Mouse (Mus musculus) left cerebral cortex, postnatal 36 days (tissue): Measurements from ENCODE around the gene Dcaf6. TPM values are rescaled to one million over a fixed set of nuclear protein-coding genes. Genes with fewer than 3 reads are reported as not detected.
"Not testable (repeated sequence)": the region's sequence is repeated elsewhere in the genome, so short reads cannot be mapped to it uniquely, and the experiment has no call there.

Experiments used
- DNase-seq, 2 experiments: peaks; one replicate each; pipeline ENCODE4 v3.0.0; 2021 to 2022; ENCODE audit warnings: low spot score in 2 of 2, mixed read lengths in 1 of 2
- intact Hi-C: fragments of 180-260 bp; cut with DNase I; formaldehyde crosslinking; loops from one replicate; pipeline ENCODE4 v1.15.1; 2025
- total RNA-seq, 2 experiments: library from RNA; stranded (reverse); gene quantifications; 2 replicates each; pipeline ENCODE4 v1.2.3; 2021

Gene Dcaf6
- total RNA-seq, 2 experiments from 2014 or later, result 86.2 to 90.2 TPM

GRCm38 (mm10) chr1:165328384-165329289, 131.6 kb downstream of the Dcaf6 start:
- DNase-seq, intact Hi-C loops: not testable (repeated sequence)

- intact Hi-C loops, result no loop called here
Measured at GRCm38 (mm10) chr1:165327831-165328230, 132.4 kb downstream of the Dcaf6 start.

DNA sequence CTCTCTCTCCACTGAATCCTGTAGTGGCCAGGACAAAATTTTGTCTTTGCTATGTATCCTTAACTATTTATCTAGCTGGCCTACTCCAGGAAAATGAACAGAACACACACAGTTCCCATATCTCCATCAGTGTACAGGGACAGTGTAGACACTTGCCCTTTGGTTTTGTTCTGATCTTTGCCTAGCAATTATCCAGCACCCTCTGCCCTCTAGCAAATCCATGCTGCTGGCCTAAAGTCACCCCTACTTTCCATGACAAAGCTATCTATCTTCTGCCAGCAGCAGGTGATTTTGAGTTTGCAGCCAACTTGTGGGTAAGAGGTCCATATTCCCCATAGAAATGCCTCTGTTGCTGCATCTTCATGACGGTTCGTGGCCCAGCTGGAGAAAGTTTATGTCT, 132.9 kb downstream of the Dcaf6 start:
- intact Hi-C loops, result no loop called here

More at GRCm38 (mm10) chr1:165327831-165328230, 132.4 kb downstream of the Dcaf6 start:
- DNase-seq, result no peak

DNA sequence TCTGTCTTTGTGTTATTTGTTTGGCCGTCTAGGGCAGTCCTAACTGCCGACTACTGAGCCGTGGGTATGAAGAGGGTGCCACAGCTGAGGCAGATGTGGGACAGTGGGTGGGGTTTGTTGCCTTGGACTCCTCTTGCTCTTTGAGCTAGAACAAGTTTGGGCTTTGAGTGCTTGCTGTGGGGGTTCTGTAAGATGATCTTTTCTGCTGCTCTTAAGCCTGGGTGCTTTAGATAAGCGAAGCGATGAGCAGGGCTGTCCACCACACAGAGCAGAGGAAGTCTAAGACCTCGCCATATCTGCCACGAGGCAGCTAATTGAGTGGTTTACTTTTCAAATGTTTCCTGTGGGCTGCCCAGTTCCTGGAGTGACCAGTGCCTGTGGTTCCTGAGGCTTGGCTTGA, 137.3 kb downstream of the Dcaf6 start:
- intact Hi-C loops, result loop anchor here (5.0 kb wide), 1 partner anchor 86 kb away; the partner anchor contains the start of gene Tiprl

More for the DNA sequence above, 132.9 kb downstream of the Dcaf6 start:
- no peak for DNase-seq

DNA sequence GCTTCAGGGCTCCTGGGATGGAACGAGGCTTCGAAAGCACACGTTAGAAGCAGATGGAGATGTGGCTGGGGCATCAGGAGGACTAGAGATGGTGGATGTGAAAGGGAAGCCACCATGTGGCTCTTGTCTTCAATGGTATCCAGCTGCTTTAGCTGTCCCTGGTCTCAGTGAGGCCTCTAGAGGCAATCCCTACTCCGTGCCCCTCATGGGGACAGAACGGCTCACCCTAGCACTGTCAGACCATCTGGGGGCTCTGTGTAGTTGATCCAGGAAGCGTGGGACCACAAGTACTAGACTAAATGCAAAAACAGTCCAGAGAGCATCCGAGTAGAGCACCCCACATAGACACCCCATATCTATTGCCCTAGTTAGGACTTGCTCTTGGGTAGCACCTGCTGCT, 138.4 kb downstream of the Dcaf6 start:
- intact Hi-C loops, result loop anchor here (5.0 kb wide), 1 partner anchor 85 kb away; the partner anchor contains the start of gene Tiprl
- DNase-seq, result no peak

More for the DNA sequence above, 137.3 kb downstream of the Dcaf6 start:
- DNase-seq, result no peak

GRCm38 (mm10) chr1:165321393-165321861, 138.8 kb downstream of the Dcaf6 start:
- no peak for DNase-seq
- intact Hi-C loops, result loop anchor here (5.0 kb wide), 1 partner anchor 84 kb away; the partner anchor contains the start of gene Tiprl

GRCm38 (mm10) chr1:165320141-165320934, 139.9 kb downstream of the Dcaf6 start:
- intact Hi-C loops, result loop anchor here (5.0 kb wide), 1 partner anchor 83 kb away; the partner anchor contains the start of gene Tiprl
- DNase-seq, result peak; percentile 69

GRCm38 (mm10) chr1:165316361-165316760, 143.9 kb downstream of the Dcaf6 start:
- intact Hi-C loops, result no loop called here

DNA sequence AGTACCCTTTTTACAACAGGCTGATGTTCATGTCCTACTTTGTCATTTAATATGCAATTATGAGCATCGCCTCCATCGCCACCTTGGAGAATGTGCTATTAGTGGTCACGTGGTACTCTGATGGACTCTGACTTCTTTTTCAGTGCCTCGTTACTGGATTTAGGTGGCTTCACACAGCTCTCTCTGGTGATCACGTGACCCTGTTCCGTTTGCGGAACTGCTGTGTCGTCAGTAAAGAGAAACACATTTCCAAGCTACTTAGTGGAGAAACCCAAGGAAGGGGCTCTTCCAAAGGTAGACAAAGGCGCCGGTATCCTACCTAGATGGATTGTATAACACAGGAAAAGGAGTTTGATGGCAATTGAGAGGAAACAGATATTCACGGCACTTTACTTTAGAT, 152.1 kb downstream of the Dcaf6 start:
- DNase-seq, result no peak
- intact Hi-C loops, result no loop called here

More at GRCm38 (mm10) chr1:165316361-165316760, 143.9 kb downstream of the Dcaf6 start:
- DNase-seq, result no peak

- intact Hi-C loops, result no loop called here
- no peak for DNase-seq
Measured at GRCm38 (mm10) chr1:165304341-165304740, 155.9 kb downstream of the Dcaf6 start.

DNA sequence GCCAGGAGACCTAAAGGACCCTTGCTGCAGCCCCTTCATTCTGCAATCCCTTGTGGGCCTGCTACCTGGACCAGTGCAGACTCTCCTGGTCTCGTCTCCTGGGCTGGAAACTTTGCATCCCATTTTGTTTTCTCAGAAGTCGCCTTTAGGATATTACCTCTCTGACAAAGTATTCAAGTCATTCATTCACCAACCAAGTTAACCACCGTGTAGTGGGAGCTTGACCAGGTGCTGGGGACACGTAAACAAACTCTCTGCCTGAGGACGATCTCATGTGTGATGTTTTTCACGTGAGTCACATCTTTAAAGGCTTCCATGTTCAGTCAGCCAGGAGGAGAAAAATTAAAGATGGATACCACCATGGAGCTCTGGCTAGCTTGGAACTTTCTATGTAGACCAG, 157.1 kb downstream of the Dcaf6 start:
- no peak for DNase-seq
- intact Hi-C loops, result no loop called here

DNA sequence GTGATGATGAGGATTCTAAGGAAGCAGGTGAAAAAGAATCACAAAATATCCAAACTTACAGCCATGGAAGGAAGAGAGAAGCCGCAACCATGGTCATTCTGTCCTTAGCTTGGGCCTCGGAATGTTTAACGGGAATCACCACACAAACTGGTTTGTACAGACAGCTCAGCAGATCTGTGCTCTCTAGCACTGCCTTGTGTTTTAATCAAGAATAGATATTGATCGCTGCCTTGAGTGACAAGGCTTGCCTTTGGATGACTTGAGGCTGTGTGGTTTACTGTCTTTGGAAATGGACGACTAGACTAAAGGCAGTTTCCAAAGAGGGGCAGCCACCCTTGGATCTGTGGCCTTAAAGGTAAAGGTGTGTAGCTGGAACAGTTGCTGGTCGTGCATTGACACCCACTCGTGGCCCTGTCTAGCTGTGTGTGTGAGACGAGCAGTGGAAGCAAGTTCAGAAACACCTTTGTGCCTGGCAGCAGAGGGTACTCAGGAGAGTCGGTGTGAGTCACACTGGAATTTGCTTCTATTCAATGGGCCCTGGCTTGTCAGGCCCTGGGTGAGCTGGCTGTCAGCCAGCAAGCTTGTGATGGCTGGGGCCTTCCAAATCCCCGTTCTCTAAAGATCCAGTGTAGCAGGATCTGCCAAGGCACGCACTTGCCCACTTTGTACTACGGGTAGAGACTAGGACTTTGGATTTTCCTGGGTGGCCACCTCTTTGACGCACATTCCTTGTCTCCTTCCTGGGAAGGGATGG, 157.6 kb downstream of the Dcaf6 start:
- DNase-seq, result peak in 1 of 2 experiments; percentile 22
- intact Hi-C loops, result no loop called here

GRCm38 (mm10) chr1:165301567-165301966, 158.7 kb downstream of the Dcaf6 start:
- DNase-seq, result no peak
- intact Hi-C loops, result no loop called here

DNA sequence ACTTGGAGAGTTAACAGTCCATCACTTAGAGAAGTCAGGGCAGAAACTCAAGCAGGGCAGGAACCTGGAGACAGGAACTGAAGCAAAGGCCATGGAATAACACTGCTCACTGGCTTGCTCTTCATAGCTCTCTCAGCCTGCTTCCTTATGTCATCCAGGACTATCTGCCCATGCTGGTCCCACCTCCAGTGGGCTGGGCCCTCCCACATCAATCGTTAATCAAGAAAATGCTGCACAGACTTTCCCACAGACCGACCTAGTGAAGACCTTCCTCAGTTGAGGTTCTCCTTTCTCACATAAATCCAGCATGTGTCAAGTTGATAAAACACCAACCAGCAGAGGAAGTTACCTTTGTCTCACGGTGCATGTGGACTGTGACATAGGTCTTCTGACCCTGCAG, 159.2 kb downstream of the Dcaf6 start:
- DNase-seq, result no peak
- intact Hi-C loops, result no loop called here

GRCm38 (mm10) chr1:165295489-165295888, 164.8 kb downstream of the Dcaf6 start, which contains the start of gene Gpr161:
Gene Gpr161 (plus strand): TSS chr1:165295789.
- DNase-seq, result no peak
- intact Hi-C loops, result no loop called here

DNA sequence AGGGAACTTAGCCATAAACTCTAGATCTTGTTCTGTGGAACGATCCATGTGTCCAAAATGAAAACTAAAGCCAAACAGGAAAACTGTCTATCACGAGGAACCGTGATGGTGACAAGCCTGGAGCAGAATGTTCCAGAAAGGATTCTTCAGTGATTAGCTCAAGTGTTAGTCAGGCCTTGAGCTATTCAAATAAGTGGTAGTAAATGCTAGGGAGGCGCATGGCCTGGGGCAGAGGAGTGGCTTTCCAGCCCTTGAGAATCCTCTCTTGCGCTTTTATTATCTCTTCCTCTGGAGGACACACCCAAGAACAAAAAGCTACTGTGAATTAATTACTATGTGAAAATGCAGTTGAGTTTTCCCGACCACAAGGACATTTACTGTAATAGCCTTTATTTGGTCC, 168.7 kb downstream of the Dcaf6 start:
- no peak for DNase-seq
- intact Hi-C loops, result no loop called here

DNA sequence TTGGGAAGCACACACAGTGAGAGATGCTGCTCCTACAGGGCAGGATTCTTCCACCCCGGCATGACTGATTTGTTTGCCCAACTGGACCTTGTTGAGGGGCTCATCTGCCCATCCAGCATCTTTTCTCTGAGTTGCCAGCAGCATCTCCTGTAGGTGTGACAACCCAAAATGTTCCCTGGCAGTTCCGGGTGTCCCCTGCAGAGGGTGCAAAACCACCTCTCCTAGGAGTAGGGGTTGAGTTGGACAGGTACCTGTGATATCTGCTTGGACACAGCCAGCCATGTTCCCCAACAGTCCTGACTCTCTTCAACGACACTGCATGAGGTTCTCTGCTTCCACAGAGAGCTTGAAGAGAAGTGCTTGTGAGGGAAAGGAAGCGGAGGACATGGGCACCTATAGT, 170.4 kb downstream of the Dcaf6 start:
- DNase-seq, result no peak
- intact Hi-C loops, result no loop called here

- no peak for DNase-seq
- intact Hi-C loops, result no loop called here
Measured at GRCm38 (mm10) chr1:165288165-165288564, 172.1 kb downstream of the Dcaf6 start.

DNA sequence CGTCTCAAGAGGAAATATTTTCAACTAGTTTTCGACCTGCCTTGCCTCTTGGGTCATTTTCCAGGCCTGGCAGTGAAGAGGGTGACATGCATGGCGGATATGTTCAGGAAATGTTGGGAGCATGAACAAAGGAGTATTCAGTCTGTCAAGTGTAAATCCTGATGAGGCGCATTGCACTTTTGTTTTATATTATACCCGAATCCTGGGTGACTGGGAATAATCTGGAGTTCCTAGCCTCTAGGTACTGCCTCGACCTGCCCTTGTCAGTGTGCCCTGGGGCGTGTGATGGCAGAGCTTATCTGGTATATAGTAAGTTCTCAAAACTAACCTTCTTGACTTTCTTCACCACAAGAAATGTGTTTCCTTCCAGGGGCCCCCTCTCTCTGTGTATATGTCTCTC, 176.2 kb downstream of the Dcaf6 start:
- intact Hi-C loops, result no loop called here
- DNase-seq, result no peak
